Mouse (Mus musculus): Measurements from ENCODE around the gene Tnfrsf1b. TPM values are rescaled to one million over a fixed set of nuclear protein-coding genes. Genes with fewer than 3 reads are reported as not detected.

Gene Tnfrsf1b
- polyA plus RNA-seq, 1 experiment = 8.4 TPM

DNA sequence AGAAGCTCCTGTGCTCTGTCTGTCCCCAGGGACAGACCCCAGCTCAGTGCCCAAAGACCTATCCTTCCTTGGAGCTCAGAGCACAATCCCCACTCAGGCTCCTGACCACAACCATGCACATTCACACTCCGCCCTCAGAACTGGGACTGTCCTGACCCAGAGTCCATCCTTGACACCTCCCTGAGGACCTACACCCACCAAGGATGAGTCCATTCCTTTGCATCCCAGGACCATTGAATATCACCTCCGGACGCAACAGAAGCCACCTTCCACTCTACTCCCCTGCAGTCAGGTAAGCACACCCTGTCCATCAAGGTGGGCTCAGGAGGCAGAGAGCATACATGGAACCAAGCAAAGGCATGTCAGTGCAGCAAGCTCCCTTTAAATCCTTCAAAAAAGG is 1.1 kb downstream of the Tnfrsf1b start:
- TF ChIP-seq CTCF (conservative IDR thresholded peaks at IDR 0.05; ENCODE audit: insufficient read depth, insufficient read length, low read depth, low read length) (no peak), POLR2A (IDR thresholded peaks at IDR 0.05; ENCODE audit: low read depth, low read length) (no peak)
- Histone ChIP-seq H3K36me3 (ENCODE audit: control insufficient read depth, insufficient read depth, low read length) (no peaks in the 10 kb centered on the region), H3K4me3 (ENCODE audit: insufficient read depth, low read depth, low read length) (peak overlapping the region; percentile 25; the same call in 1 of the 2 replicates), H3K27me3 (replicated peaks; ENCODE audit: control insufficient read depth, insufficient read depth, low read length) (no peaks in the 10 kb centered on the region), H3K27ac (ENCODE audit: insufficient read depth, low read depth, low read length) (no peak overlapping the region), H3K4me1 (ENCODE audit: control insufficient read depth, insufficient read depth, low read length) (no peaks in the 10 kb centered on the region)
- no peak for DNase-seq
- WGBS = 93% methylated on average over 3 of the region's 3 CpGs

DNA sequence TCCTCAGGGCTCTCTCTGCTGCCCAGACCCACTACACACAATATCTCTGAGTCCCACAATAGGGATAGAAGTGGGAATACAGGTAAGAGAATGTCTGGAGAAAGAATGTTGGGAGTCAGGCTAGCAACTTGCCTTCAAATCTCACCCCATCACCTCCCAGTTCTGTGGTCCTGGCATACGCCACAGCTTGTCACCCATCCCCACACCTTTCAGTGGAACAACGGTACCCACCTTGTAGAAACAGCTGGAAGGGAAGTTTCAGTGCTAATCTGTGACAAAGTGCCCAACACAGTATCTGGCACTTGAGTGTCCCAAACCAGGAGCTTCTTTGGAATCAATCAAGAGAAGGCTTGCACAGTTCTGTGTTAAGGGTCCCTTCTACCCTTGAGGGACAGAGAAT is 2.0 kb downstream of the Tnfrsf1b start:
- no peak for TF ChIP-seq POLR2A (IDR thresholded peaks at IDR 0.05; ENCODE audit: low read depth, low read length)
- TF ChIP-seq CTCF (conservative IDR thresholded peaks at IDR 0.05; ENCODE audit: insufficient read depth, insufficient read length, low read depth, low read length) = no peak
- Histone ChIP-seq H3K4me3 (ENCODE audit: insufficient read depth, low read depth, low read length) (no peak overlapping the region), H3K36me3 (ENCODE audit: control insufficient read depth, insufficient read depth, low read length) (no peaks in the 10 kb centered on the region), H3K27me3 (replicated peaks; ENCODE audit: control insufficient read depth, insufficient read depth, low read length) (no peaks in the 10 kb centered on the region), H3K27ac (ENCODE audit: insufficient read depth, low read depth, low read length) (no peak overlapping the region), H3K4me1 (ENCODE audit: control insufficient read depth, insufficient read depth, low read length) (no peaks in the 10 kb centered on the region)
- no peak for DNase-seq
- WGBS = 91% methylated on average over 2 of the region's 2 CpGs

GRCm38 (mm10) chr4:145242719-145243350 is 3.8 kb downstream of the Tnfrsf1b start:
- Histone ChIP-seq H3K4me1 (ENCODE audit: control insufficient read depth, insufficient read depth, low read length) (no peaks in the 10 kb centered on the region), H3K27me3 (replicated peaks; ENCODE audit: control insufficient read depth, insufficient read depth, low read length) (no peaks in the 10 kb centered on the region), H3K36me3 (ENCODE audit: control insufficient read depth, insufficient read depth, low read length) (no peaks in the 10 kb centered on the region), H3K27ac (ENCODE audit: insufficient read depth, low read depth, low read length) (no peak overlapping the region), H3K4me3 (ENCODE audit: insufficient read depth, low read depth, low read length) (no peak overlapping the region)
- no peak for DNase-seq
- no peak for TF ChIP-seq CTCF (conservative IDR thresholded peaks at IDR 0.05; ENCODE audit: insufficient read depth, insufficient read length, low read depth, low read length)
- no peak for TF ChIP-seq POLR2A (IDR thresholded peaks at IDR 0.05; ENCODE audit: low read depth, low read length)
- WGBS = 50% methylated on average over 1 of the region's 1 CpGs

DNA sequence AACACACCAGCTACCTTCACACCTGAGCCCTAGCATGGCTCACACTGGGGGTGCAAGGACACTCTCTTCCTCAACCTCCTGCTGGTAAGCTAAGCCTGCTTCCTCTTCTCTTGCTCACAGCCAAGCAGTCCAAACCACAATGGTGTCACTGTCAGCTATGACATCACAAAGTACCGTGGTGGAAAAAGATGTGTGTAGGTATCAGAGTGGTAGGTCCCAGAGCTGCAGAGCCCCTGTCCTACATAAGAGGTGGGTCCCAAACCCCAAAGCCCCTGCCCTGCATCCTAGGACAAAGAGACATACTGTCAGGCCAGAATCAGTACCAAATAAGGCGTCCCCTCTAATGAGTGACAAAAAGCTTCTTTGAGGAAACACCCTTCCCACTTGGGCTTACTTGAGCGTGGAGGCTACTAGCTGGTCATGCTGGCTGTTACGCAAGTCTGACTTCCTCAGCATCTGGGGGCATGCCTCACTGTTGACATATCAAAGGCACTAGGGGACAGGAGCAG is 5.9 kb downstream of the Tnfrsf1b start:
- Histone ChIP-seq H3K27me3 (replicated peaks; ENCODE audit: control insufficient read depth, insufficient read depth, low read length) (no peaks in the 10 kb centered on the region), H3K27ac (ENCODE audit: insufficient read depth, low read depth, low read length) (no peak overlapping the region), H3K4me1 (ENCODE audit: control insufficient read depth, insufficient read depth, low read length) (no peaks in the 10 kb centered on the region), H3K36me3 (ENCODE audit: control insufficient read depth, insufficient read depth, low read length) (no peaks in the 10 kb centered on the region), H3K4me3 (ENCODE audit: insufficient read depth, low read depth, low read length) (no peak overlapping the region)
- TF ChIP-seq CTCF (conservative IDR thresholded peaks at IDR 0.05; ENCODE audit: insufficient read depth, insufficient read length, low read depth, low read length) (no peak), POLR2A (IDR thresholded peaks at IDR 0.05; ENCODE audit: low read depth, low read length) (no peak)
- DNase-seq = peak; percentile 43
- 51% methylated on average over 4 of the region's 4 CpGs for WGBS

GRCm38 (mm10) chr4:145239049-145239830 is 7.4 kb downstream of the Tnfrsf1b start:
- Histone ChIP-seq H3K4me1 (ENCODE audit: control insufficient read depth, insufficient read depth, low read length) (no peaks in the 10 kb centered on the region), H3K27me3 (replicated peaks; ENCODE audit: control insufficient read depth, insufficient read depth, low read length) (no peaks in the 10 kb centered on the region), H3K36me3 (ENCODE audit: control insufficient read depth, insufficient read depth, low read length) (no peaks in the 10 kb centered on the region), H3K27ac (ENCODE audit: insufficient read depth, low read depth, low read length) (peak overlapping the region; percentile 41; the same call in 1 of the 2 replicates), H3K4me3 (ENCODE audit: insufficient read depth, low read depth, low read length) (no peak overlapping the region)
- 21% methylated on average over 4 of the region's 4 CpGs for whole genome bisulfite sequencing
- DNase-seq = peak; percentile 80
- TF ChIP-seq POLR2A (IDR thresholded peaks at IDR 0.05; ENCODE audit: low read depth, low read length) (no peak), CTCF (conservative IDR thresholded peaks at IDR 0.05; ENCODE audit: insufficient read depth, insufficient read length, low read depth, low read length) (no peak)

GRCm38 (mm10) chr4:145236027-145236426 is 10.6 kb downstream of the Tnfrsf1b start:
- TF ChIP-seq POLR2A (IDR thresholded peaks at IDR 0.05; ENCODE audit: low read depth, low read length) = no peak
- no peak for TF ChIP-seq CTCF (conservative IDR thresholded peaks at IDR 0.05; ENCODE audit: insufficient read depth, insufficient read length, low read depth, low read length)
- H3K36me3 ChIP-seq (ENCODE audit: control insufficient read depth, insufficient read depth, low read length) = no peaks in the 10 kb centered on the region
- no peak overlapping the region for H3K27ac ChIP-seq (ENCODE audit: insufficient read depth, low read depth, low read length)
- no peak for DNase-seq
- 93% methylated on average over 7 of the region's 7 CpGs for WGBS
- no peak overlapping the region for H3K4me3 ChIP-seq (ENCODE audit: insufficient read depth, low read depth, low read length)
- H3K27me3 ChIP-seq (replicated peaks; ENCODE audit: control insufficient read depth, insufficient read depth, low read length) = no peaks in the 10 kb centered on the region
- no peaks in the 10 kb centered on the region for H3K4me1 ChIP-seq (ENCODE audit: control insufficient read depth, insufficient read depth, low read length)

Measured in kidney, adult 2 months (tissue).